Mouse (Mus musculus) ES-E14 (cell line): ENCODE data around the gene Il10rb.

ENCODE experiments used
- CHD2 ChIP-seq: IDR thresholded peaks from 2 replicates; pipeline ENCODE4 v1.6.1; 2014; ENCODE audit warnings: mild to moderate bottlenecking, low read depth, low read length, inconsistent platforms
- HCFC1 ChIP-seq: IDR thresholded peaks from 2 replicates; pipeline ENCODE4 v1.6.1; 2012; ENCODE audit warnings: low read length, inconsistent platforms, borderline replicate concordance; ENCODE audit not compliant: insufficient read depth
- MAFK ChIP-seq: IDR thresholded peaks from 2 replicates; pipeline ENCODE4 v1.6.1; 2014; ENCODE audit warnings: mild to moderate bottlenecking, low read depth, low read length, inconsistent platforms; ENCODE audit not compliant: insufficient read depth
- ZC3H11A ChIP-seq: IDR thresholded peaks from 2 replicates; pipeline ENCODE4 v1.6.1; 2012; ENCODE audit warnings: low read depth, mild to moderate bottlenecking, inconsistent platforms, low read length, borderline replicate concordance
- ZNF384 ChIP-seq: IDR thresholded peaks from 2 replicates; pipeline ENCODE4 v1.6.1; 2012; ENCODE audit warnings: low read depth, low read length, inconsistent platforms

DNA sequence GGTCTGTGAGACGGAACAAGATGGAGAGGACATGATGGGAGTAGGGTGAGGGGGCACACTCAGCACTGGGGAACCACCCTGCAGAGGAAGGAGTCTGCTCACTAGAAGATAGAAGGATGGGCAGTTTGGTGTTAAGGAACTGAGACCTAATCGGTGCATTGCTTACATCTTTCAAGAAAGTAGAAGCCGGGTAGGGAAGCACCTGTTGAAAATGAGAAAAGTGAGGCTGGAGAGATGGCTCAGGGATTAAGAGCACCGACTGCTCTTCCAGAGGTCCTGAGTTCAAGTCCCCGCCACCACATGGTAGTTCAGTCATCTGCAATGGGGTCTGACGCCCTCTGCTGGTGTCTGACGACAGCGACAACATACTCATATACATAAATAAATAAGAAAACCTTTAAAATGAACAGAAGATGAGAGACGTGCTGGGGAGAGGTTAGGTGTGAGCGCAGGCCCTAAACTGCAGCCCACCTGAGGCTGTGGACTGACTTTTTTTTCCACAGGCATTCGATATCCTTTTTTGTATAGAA, 53.9 kb downstream of the Il10rb start:
- no peak for TF ChIP-seq HCFC1
- TF ChIP-seq ZNF384: no peak
- no peak for TF ChIP-seq MAFK
- TF ChIP-seq ZC3H11A: no peak
- TF ChIP-seq CHD2: no peak
